24 mouse cellular contexts compared by ENCODE assay signal in genomic region chr11:6859096-6859495, GRCm38 (mm10). TPM values are rescaled to one million over a fixed set of nuclear protein-coding genes. Genes with fewer than 3 reads are reported as not detected.
DNase-seq lines count a peak whose midpoint lies in the region; ATAC-seq and TF ChIP-seq lines count a peak whose summit lies in the region.
"Had no signal": no experiment of that assay in that cellular context is flagged by ENCODE, and none has a peak within 500 bp of the region (broad histone marks: within the 10 kb centered on the region; RNA-seq: fewer than 3 reads in every experiment).

No protein-coding gene starts in this region.

- no peaks in the 10 kb centered on the region for H3K9me3 ChIP-seq in hindbrain, embryonic 11.5 days (ENCODE audit: control insufficient read depth, low read length)
- H3K9me3 ChIP-seq in hindbrain, postnatal 0 days (ENCODE audit: low read length): no peaks in the 10 kb centered on the region
- H3K9me3 ChIP-seq in midbrain, embryonic 11.5 days (ENCODE audit: control insufficient read depth, low read length): no peaks in the 10 kb centered on the region
- H3K9me3 ChIP-seq in midbrain, embryonic 16.5 days (replicated peaks; ENCODE audit: control insufficient read depth, low read length, poor library complexity, severe bottlenecking): no peaks in the 10 kb centered on the region
- H3K9me3 ChIP-seq in hindbrain, embryonic 13.5 days: no peaks in the 10 kb centered on the region
- H3K9me3 ChIP-seq in hindbrain, embryonic 16.5 days (ENCODE audit: control insufficient read depth, low read length): no peaks in the 10 kb centered on the region
- H3K9me3 ChIP-seq: embryonic facial prominence, embryonic 13.5 days; forebrain, embryonic 13.5 days had no signal

- no peak overlapping the region for H3K27ac ChIP-seq in hindbrain, embryonic 11.5 days (ENCODE audit: low read depth, low read length)
- no peak overlapping the region for H3K27ac ChIP-seq in hindbrain, postnatal 0 days
- no peak overlapping the region for H3K27ac ChIP-seq in midbrain, embryonic 11.5 days (ENCODE audit: low read depth, low read length)
- H3K27ac ChIP-seq in midbrain, embryonic 16.5 days (ENCODE audit: low read length): no peak overlapping the region
- peak overlapping the region; percentile 74 for H3K27ac ChIP-seq in hindbrain, embryonic 13.5 days
- no peak overlapping the region for H3K27ac ChIP-seq in hindbrain, embryonic 16.5 days (ENCODE audit: low read depth, low read length)
- H3K27ac ChIP-seq: embryonic facial prominence, embryonic 13.5 days; forebrain, embryonic 13.5 days had no signal

- no peak overlapping the region for H3K4me2 ChIP-seq in hindbrain, embryonic 11.5 days (replicated peaks; ENCODE audit: low read depth, low read length)
- no peak overlapping the region for H3K4me2 ChIP-seq in hindbrain, postnatal 0 days (ENCODE audit: low read depth, low read length)
- no peak overlapping the region for H3K4me2 ChIP-seq in midbrain, embryonic 11.5 days
- H3K4me2 ChIP-seq in midbrain, embryonic 16.5 days (ENCODE audit: low read length): no peak overlapping the region
- no peak overlapping the region for H3K4me2 ChIP-seq in hindbrain, embryonic 13.5 days
- no peak overlapping the region for H3K4me2 ChIP-seq in hindbrain, embryonic 16.5 days (ENCODE audit: low read length)
- H3K4me2 ChIP-seq: embryonic facial prominence, embryonic 13.5 days; forebrain, embryonic 13.5 days had no signal

- no peak for TF ChIP-seq CTCF in hindbrain, postnatal 0 days (IDR thresholded peaks at IDR 0.05; ENCODE audit: low read depth)

- peak; percentile 8 for DNase-seq in hindbrain, embryonic 11.5 days (ENCODE audit: low spot score)
- no peak for DNase-seq in hindbrain, postnatal 0 days (ENCODE audit: low spot score)
- peak; percentile 83 for DNase-seq in midbrain, embryonic 11.5 days (ENCODE audit: low spot score, missing footprints)
- no peak for DNase-seq in lung, postnatal 36 days
- DNase-seq: adrenal gland, postnatal 14 days; cerebellum, adult 11-12 months; cerebellum, adult 9-10 months; cerebellum, postnatal 36 days; gastrocnemius, postnatal 25 days; heart, postnatal 10 days; heart, postnatal 4 days had no signal

- 0 out of 2 replicates have a peak, but pooled peaks cover 2% of the 10 kb centered on the region for H3K4me1 ChIP-seq in hindbrain, embryonic 11.5 days (replicated peaks; ENCODE audit: control insufficient read depth, insufficient read depth, low read length)
- H3K4me1 ChIP-seq in hindbrain, postnatal 0 days (ENCODE audit: insufficient read depth, low read length): peaks cover 3% of the 10 kb centered on the region
- H3K4me1 ChIP-seq in midbrain, embryonic 11.5 days (ENCODE audit: control insufficient read depth, insufficient read depth, low read length): peaks cover 15% of the 10 kb centered on the region
- peaks cover 8% of the 10 kb centered on the region; the same call in 1 of the 2 replicates for H3K4me1 ChIP-seq in midbrain, embryonic 16.5 days (ENCODE audit: control insufficient read depth, insufficient read depth, low read length)
- peaks cover 23% of the 10 kb centered on the region for H3K4me1 ChIP-seq in hindbrain, embryonic 13.5 days (replicated peaks)
- H3K4me1 ChIP-seq in hindbrain, embryonic 16.5 days (ENCODE audit: control insufficient read depth, insufficient read depth, low read depth, low read length): peaks cover 5% of the 10 kb centered on the region; the same call in 1 of the 2 replicates
- H3K4me1 ChIP-seq: embryonic facial prominence, embryonic 13.5 days had no signal

- no peaks in the 10 kb centered on the region for H3K27me3 ChIP-seq in hindbrain, embryonic 11.5 days (ENCODE audit: control insufficient read depth, insufficient read depth, low read length)
- H3K27me3 ChIP-seq in hindbrain, postnatal 0 days (ENCODE audit: insufficient read depth, low read length): no peaks in the 10 kb centered on the region
- no peaks in the 10 kb centered on the region for H3K27me3 ChIP-seq in midbrain, embryonic 11.5 days (ENCODE audit: control insufficient read depth, insufficient read depth, low read length)
- no peaks in the 10 kb centered on the region for H3K27me3 ChIP-seq in midbrain, embryonic 16.5 days (ENCODE audit: control insufficient read depth, insufficient read depth, low read depth, low read length)
- no peaks in the 10 kb centered on the region for H3K27me3 ChIP-seq in hindbrain, embryonic 13.5 days
- no peaks in the 10 kb centered on the region for H3K27me3 ChIP-seq in hindbrain, embryonic 16.5 days (replicated peaks; ENCODE audit: control insufficient read depth, insufficient read depth, low read length)
- H3K27me3 ChIP-seq: embryonic facial prominence, embryonic 13.5 days; forebrain, embryonic 13.5 days; Patski had no signal

- 89% methylated on average over 8 of the region's 8 CpGs for WGBS in hindbrain, embryonic 11.5 days
- WGBS in hindbrain, postnatal 0 days: 92% methylated on average over 8 of the region's 8 CpGs
- WGBS in midbrain, embryonic 11.5 days: 91% methylated on average over 8 of the region's 8 CpGs
- WGBS in midbrain, embryonic 16.5 days: 89% methylated on average over 8 of the region's 8 CpGs
- 96% methylated on average over 8 of the region's 8 CpGs for WGBS in hindbrain, embryonic 13.5 days
- WGBS in hindbrain, embryonic 16.5 days: 91% methylated on average over 8 of the region's 8 CpGs

- H3K9ac ChIP-seq in hindbrain, embryonic 11.5 days (ENCODE audit: low read depth, low read length): no peak overlapping the region
- H3K9ac ChIP-seq in hindbrain, postnatal 0 days (replicated peaks; ENCODE audit: low read length): no peak overlapping the region
- no peak overlapping the region for H3K9ac ChIP-seq in midbrain, embryonic 11.5 days (ENCODE audit: low read length)
- H3K9ac ChIP-seq in midbrain, embryonic 16.5 days (ENCODE audit: low read depth, low read length): no peak overlapping the region
- no peak overlapping the region for H3K9ac ChIP-seq in hindbrain, embryonic 13.5 days
- H3K9ac ChIP-seq in hindbrain, embryonic 16.5 days (ENCODE audit: low read depth, low read length): no peak overlapping the region
- H3K9ac ChIP-seq: embryonic facial prominence, embryonic 13.5 days; forebrain, embryonic 13.5 days; forebrain, postnatal 0 days had no signal

- H3K36me3 ChIP-seq in hindbrain, embryonic 11.5 days (ENCODE audit: control insufficient read depth, insufficient read depth, low read length): no peaks in the 10 kb centered on the region
- no peaks in the 10 kb centered on the region for H3K36me3 ChIP-seq in hindbrain, postnatal 0 days (ENCODE audit: insufficient read depth, low read length)
- H3K36me3 ChIP-seq in midbrain, embryonic 11.5 days (ENCODE audit: control insufficient read depth, insufficient read depth, low read length): no peaks in the 10 kb centered on the region
- no peaks in the 10 kb centered on the region for H3K36me3 ChIP-seq in midbrain, embryonic 16.5 days (ENCODE audit: control insufficient read depth, insufficient read depth, low read length)
- H3K36me3 ChIP-seq in hindbrain, embryonic 13.5 days: no peaks in the 10 kb centered on the region
- no peaks in the 10 kb centered on the region for H3K36me3 ChIP-seq in hindbrain, embryonic 16.5 days (ENCODE audit: control insufficient read depth, insufficient read depth, low read length)
- H3K36me3 ChIP-seq: embryonic facial prominence, embryonic 13.5 days had no signal

- ATAC-seq in hindbrain, embryonic 11.5 days (ENCODE audit: low FRiP score): no peak
- no peak for ATAC-seq in hindbrain, postnatal 0 days
- ATAC-seq in midbrain, embryonic 11.5 days (ENCODE audit: low FRiP score): no peak
- no peak; the same call in 1 of the 2 replicates for ATAC-seq in midbrain, embryonic 16.5 days
- no peak for ATAC-seq in hindbrain, embryonic 13.5 days (ENCODE audit: low FRiP score)
- 0 out of 2 replicates have a peak, but pooled peaks have one; percentile 31 for ATAC-seq in hindbrain, embryonic 16.5 days
- ATAC-seq: activated CD4-positive, CD25-positive, alpha-beta regulatory T cell, adult 4 months; Patski had no signal

- no peak overlapping the region for H3K4me3 ChIP-seq in hindbrain, embryonic 11.5 days (ENCODE audit: low read depth, low read length)
- H3K4me3 ChIP-seq in hindbrain, postnatal 0 days (ENCODE audit: low read length): no peak overlapping the region
- no peak overlapping the region for H3K4me3 ChIP-seq in midbrain, embryonic 11.5 days (ENCODE audit: low read depth, low read length)
- no peak overlapping the region for H3K4me3 ChIP-seq in midbrain, embryonic 16.5 days (ENCODE audit: low read depth, low read length)
- no peak overlapping the region for H3K4me3 ChIP-seq in hindbrain, embryonic 13.5 days
- H3K4me3 ChIP-seq in hindbrain, embryonic 16.5 days (ENCODE audit: low read length): no peak overlapping the region
- H3K4me3 ChIP-seq: embryonic facial prominence, embryonic 13.5 days; forebrain, embryonic 13.5 days had no signal

RNA-seq across cellular contexts. Expression of gene Gm11983, which starts 21.6 kb away (rescaled TPM):
- polyA plus RNA-seq in hindbrain, embryonic 11.5 days (2014; fragmentation: Nextera tagmentation; extraction: Ambion mirVana): not detected in 2 replicates
- not detected in 2 replicates for total RNA-seq in hindbrain, postnatal 0 days (2014; rRNA removed)
- not detected in 2 replicates for polyA plus RNA-seq in hindbrain, postnatal 0 days (2015; fragmentation: Nextera tagmentation; extraction: Ambion mirVana)
- polyA plus RNA-seq in midbrain, embryonic 11.5 days (2014; fragmentation: Nextera tagmentation; extraction: Ambion mirVana): not detected in 2 replicates
- not detected in 2 replicates for polyA plus RNA-seq in midbrain, embryonic 16.5 days (2015; fragmentation: Nextera tagmentation; extraction: Ambion mirVana)
- polyA plus RNA-seq in hindbrain, embryonic 13.5 days (2015; fragmentation: Nextera tagmentation; extraction: Ambion mirVana): not detected in 2 replicates
- not detected in 2 replicates for polyA plus RNA-seq in hindbrain, embryonic 16.5 days (2015; fragmentation: Nextera tagmentation; extraction: Ambion mirVana)
- total RNA-seq: adrenal gland, adult 18-20 months; adrenal gland, postnatal 14 days; CH12.LX; forebrain, postnatal 0 days; gastrocnemius, adult 18-20 months; gastrocnemius, postnatal 25 days; granulocyte monocyte progenitor cell, adult 5-6 weeks; heart, postnatal 10 days; heart, postnatal 4 days had no signal
- polyA plus RNA-seq: activated CD4-positive, CD25-positive, alpha-beta regulatory T cell, adult 4 months; embryonic facial prominence, embryonic 13.5 days; forebrain, embryonic 13.5 days; forebrain, postnatal 0 days; heart, embryonic 14.5 days; Patski had no signal

Comparison
In these comparisons a context has a peak if more than half of its experiments do, and no peak if none do; other contexts are left out.
1. DNase-seq: peak in hindbrain, embryonic 11.5 days (single experiment) and midbrain, embryonic 11.5 days (single experiment); none in hindbrain, postnatal 0 days (single experiment) and lung, postnatal 36 days (single experiment).